Mouse (Mus musculus): ENCODE data around the gene Cnot11.

The Cnot11 gene

DNA sequence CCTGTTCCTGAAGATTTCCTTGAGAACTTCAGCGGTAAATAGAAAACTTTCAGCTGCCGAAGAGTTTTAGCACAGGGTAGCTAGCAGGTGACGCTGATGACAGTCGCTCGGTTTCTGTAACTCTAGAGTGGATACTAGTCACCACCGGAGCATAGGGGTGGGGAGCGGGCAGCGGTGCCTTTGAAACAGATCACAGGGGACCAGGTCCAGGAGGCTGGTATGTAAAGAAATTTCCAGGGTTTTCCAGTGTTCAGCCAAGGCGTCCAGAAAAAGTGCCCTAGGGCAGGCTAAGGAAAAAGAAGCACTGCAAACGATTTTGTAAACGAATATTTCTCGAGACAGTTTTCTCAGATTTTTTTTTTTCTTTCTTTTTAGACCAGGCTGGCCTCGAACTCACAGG, at the start of gene Cnot11:
Gene Cnot11 (plus strand): TSS at position 162 of the 400 bp plus-strand sequence.
- no peak for DNase-seq (ENCODE audit: low spot score in 2 of 2)

DNA sequence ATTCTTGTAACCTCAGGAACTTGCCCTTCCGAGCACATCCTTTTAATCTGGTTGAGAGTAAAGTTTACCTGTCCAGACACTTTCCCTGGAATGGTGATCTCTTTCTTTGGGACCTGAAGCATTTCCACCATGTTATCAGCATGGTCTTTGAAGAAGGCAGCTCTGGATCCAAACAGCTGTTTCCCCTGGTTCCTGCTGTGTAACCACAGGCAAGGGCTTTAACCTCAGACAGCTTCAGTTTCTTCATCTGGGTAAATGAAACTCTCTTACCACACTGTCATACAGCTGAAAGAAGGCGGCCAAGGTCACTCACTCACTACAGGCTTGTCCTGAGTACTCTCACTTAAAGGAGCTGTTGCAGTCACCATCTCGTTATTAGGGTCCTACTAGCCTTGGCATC, 47.4 kb upstream of the Cnot11 start:
- DNase-seq (ENCODE audit: low spot score in 2 of 2), result no peak

DNA sequence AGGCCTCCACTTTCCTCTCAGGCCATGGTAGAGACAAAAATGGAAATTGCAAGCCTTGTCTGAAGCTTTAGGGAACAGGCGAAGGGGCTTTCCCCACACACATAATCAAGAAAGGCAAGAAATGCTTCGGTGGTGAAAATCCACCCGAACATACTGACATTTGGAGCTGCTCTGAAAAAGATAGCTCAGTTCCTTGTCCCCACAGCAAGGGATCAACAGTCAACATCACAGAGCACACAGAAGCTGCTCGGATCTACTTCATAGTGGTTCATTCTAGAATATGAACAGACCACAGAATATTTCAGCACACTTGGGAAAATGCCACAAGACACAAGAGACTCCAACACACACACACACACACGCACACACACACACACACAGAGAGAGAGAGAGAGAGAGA, 41.6 kb upstream of the Cnot11 start:
- DNase-seq (ENCODE audit: low spot score in 2 of 2), result no peak

DNA sequence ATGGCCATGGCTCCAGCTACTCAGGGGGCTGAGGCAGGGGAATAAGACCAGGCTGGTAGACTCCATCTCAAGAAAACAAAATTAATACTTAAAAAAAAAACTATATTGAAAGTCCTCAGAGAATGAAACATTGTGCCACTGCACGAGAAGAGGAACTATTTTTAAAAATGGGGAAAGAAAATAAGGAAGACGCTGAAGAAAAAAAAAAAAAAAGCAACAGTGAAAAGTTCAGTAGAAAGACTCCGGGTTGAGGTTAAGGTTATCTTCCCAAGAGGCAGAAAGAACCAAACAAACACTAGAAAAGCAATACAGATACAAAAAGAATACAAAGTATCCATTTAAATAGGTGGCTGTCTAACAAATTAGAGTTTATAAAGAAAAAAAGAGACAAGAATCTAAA, 41.1 kb upstream of the Cnot11 start:
- no peak for DNase-seq (ENCODE audit: low spot score in 2 of 2)

DNA sequence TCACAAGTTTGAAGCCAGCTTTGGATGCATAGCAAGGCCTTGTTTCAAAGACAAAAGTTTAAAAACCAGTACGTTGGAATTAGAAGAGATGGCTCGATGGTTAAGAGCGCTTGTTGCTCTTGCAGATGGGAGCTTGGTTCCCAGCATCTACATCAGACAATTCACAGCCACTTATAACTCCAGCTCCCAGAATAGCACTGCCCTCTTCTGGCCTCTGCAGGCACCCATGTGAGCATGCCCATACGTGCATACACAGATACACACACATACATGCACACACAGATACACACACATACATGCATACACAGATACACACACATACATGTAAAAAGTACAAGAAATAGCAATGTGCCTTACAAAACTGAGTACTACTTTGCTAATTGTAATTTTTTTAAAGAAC, 37.8 kb upstream of the Cnot11 start:
- DNase-seq (ENCODE audit: low spot score in 2 of 2), result no peak

DNA sequence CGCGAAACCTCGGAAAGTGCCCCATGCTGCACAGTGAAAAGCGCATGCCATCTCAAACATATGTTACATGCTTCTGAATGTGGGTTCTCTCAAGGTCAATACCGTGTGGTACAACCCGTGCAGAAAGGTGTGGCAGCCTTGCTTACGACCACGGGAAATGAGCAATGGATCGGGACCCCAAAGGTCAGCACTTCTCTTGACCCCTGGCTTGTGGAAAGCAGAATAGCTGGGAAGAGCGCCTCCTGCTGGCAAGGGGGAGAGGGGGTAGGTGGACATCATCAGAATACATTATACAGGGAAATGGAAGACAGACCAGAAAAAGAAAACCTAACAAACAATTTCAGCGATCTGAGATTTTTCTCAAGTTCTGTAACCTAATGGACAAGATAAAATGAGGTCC, 37.0 kb upstream of the Cnot11 start:
- DNase-seq (ENCODE audit: low spot score in 2 of 2), result no peak

DNA sequence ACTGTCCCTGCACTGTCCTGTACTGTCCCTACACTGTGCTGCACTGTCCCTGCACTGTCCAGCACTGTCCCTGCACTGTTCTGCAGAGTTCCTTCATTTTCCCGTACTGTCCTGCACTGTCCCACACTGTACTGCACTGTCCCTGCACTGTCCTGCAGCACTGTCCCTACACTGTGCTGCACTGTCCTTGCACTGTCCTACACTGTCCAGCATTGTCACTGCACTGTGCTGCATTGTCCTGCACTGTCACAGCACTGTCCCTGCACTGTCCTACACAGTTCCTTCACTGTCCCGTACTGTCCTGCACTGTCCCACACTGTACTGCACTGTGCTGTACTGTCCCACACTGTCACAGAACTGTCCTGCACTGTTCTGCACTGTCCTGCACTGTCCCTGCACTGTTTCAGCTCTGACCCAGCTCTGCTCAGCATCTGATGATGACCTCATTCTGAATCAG, 35.3 kb upstream of the Cnot11 start:
- DNase-seq (ENCODE audit: low spot score in 2 of 2), result no peak

DNA sequence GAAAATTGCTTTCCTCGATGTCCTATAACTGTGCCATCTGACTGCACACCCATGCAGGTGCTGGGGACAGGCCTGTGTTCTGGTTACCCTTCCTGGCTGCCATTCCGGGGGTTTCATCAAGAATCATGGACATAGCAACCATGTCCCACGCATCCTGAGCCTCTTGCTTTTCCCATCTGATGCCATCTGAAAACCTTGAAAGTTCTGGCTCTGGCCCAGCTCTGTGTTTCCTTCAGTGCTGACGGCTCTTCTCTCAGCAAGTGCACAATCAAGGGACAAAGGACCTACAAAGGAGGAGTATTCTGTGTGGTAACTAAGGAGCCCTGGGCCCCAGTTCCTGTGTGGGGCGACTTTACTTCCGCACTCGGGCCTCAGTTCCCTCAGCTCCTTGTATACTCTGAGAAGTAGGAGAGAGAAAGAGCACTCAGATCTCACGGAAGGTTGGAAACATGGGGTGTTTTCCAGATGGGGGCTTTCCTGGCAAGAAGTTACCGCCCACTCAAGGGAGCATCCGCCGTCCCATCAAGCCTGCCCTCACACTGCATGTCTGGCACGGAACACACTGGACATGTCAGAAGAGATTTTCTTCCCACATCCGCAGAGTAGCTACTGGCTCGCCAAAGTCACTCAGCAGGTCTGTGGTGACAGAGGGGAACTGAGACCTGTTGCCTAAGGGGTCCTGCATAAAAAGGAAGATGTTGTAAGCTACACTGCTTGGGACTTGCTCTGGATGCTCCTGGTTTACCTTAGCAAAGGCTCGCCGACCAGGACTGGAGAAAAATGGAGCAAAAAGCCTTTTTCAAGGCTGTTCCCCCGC, 31.8 kb upstream of the Cnot11 start:
- DNase-seq (ENCODE audit: low spot score in 2 of 2), result no peak

DNA sequence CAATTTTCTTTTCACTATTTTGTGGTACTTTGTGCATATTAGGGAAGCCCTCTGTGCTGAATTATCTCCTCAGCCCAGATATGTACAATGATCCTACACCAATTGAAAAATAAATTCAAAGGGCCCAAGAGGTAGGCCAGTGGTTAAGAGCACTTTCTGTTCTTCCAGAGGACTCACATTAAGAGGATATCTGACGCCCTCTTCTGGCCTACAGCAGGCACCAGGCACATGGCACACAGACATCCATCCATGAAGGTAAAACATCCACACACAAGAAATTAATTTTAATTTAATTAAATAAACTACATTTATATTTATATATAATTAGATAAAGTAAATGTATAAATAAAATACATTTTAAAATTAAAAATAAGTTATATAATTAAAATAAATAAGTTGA, 30.5 kb upstream of the Cnot11 start:
- DNase-seq (ENCODE audit: low spot score in 2 of 2), result no peak

DNA sequence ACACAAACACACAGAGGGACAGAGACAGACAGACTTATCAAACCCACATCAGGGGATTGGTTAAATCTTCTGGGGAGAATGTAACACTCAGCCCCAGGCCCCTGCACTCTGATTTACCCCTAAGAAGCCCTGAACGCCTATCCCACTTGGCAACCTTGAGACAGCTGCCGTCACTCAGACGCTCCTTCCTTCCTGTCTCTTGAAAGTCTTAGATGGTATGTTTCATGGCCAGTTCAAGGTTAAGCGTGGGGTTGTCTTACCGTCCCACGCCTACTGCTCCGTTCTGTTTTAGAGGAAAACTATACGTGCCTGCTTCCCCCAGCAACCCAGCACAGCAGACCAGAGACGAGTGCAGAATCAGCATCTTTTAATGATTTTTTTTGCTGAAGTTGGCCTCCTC, 29.2 kb upstream of the Cnot11 start:
- DNase-seq (ENCODE audit: low spot score in 2 of 2), result no peak

DNA sequence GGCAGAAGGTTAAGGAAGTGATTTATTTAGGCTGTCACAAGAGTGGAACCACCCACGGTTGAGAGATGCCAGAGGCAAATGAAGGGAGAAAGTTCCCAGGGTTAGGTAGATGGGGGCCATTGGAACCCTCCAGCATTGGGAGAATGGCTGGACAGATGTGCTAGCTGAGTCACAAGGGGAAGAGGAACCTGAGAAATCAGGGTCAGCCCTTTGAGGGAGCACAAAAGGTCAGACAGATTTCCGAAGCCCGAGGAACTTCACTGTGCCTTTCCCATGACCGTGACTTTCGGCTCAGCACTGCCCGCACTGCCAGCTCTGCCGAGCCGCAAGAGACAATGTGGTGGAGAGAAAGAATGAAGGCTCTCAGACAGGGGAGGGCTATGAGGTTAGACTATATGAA, 23.0 kb upstream of the Cnot11 start:
- no peak for DNase-seq (ENCODE audit: low spot score in 2 of 2)

DNA sequence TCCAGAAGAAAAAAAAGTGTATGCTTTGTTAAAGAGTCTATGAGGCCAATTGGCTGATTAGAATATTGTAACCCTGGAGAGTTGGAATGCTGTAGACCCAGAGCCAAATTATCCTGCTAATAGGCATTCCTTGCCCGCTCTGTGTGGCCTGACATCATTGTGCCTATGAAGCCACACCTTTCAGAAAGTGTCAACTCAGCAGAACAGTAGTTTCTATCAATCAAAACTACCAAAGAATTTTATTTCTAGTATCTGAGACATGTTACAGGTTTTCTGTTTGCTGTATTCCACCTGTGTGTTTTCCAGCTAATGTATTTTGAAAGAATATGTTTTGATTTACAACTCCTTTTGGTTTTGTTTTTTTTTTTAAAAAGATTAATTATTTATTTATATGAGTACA, 22.6 kb upstream of the Cnot11 start:
- no peak for DNase-seq (ENCODE audit: low spot score in 2 of 2)

DNA sequence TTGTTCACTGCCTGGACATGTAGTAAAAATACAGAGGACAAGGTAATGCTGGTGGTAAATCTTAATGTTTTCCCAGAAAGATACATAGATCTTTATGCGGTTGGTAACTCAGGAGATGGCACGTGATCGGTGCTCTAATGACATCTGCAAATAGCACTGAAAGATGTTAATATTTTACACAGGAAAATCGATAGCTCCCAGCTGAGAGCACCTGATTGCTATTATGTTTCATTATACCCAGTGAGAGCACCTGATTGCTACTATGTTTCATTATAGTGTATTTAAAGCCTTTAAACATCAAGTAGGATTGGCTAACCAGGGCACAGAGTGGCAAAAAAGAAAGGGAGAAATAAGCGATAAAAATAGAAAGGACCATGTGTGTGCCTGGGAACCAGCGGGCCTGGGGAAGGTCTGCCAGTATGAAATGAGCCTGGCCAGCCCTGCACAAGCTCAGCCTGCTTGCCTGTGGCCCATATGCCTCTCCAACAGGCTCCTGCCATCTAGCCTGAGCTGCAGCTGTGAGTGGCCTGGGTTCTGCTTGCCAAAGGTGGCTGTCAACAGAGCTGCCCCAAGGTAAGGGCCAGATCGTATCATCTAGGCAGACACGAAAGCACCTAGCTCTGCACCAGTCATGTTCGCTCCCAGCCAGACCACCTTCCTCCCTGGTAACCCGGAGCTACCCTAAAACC, 19.3 kb upstream of the Cnot11 start:
- DNase-seq (ENCODE audit: low spot score in 2 of 2), result no peak

DNA sequence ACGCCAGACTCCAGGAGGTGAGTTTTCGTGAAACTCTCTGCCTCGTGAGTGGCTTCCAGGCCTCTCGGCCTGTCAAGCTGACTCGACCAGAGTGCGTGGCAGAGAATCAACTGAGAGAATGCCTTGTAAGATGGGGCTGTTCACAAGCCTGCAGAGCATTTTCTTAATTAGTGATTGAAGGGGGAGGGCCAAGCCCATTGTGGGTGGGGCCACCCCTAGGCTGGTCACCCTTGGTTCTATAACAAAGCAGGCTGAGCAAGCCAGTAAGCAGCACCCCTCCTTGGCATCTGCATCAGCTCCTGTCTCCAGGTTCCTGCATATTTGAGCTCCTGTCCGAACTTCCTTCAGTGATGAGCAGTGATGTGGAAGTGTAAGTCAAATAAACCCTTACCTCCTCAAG, 13.5 kb upstream of the Cnot11 start:
- DNase-seq (ENCODE audit: low spot score in 2 of 2), result no peak

DNA sequence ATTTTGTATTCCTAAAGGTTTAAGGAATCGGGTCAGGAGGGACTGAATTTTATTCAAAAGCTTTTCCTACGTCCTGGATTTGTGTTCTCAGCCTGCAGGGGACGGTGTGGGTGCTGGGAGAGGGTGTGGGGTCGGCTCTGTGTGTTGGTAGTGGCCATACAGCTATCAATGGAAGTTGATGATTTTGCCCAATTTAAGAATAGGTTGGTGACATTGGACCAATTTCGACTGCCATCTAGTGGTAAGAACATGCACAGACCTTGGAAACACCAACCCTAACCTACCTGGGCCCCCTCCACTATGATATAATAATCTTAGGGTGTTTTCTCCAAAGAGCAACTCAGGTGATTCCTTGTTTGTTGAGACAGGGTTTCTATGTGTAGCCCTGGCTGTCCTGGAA, 12.3 kb upstream of the Cnot11 start:
- no peak for DNase-seq (ENCODE audit: low spot score in 2 of 2)

DNA sequence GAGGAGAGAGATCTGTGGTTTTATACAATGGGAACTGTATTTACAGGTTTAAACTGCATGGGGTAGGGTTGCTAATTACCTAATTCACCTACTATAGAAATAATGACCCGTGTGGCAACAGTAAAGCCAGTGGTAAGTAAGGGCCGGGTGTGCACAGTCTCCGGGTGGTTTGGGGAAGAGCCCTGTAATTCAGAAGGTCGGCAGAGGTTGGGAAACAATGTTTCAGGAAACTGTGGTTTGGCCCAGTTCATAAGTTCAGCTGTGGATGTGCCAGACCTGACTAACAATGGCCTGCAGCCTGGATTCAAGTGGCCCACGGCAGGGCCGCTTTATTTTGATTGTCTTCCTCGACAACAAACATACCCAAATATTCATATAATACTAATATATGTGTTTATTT, 9.0 kb upstream of the Cnot11 start:
- no peak for DNase-seq (ENCODE audit: low spot score in 2 of 2)

DNA sequence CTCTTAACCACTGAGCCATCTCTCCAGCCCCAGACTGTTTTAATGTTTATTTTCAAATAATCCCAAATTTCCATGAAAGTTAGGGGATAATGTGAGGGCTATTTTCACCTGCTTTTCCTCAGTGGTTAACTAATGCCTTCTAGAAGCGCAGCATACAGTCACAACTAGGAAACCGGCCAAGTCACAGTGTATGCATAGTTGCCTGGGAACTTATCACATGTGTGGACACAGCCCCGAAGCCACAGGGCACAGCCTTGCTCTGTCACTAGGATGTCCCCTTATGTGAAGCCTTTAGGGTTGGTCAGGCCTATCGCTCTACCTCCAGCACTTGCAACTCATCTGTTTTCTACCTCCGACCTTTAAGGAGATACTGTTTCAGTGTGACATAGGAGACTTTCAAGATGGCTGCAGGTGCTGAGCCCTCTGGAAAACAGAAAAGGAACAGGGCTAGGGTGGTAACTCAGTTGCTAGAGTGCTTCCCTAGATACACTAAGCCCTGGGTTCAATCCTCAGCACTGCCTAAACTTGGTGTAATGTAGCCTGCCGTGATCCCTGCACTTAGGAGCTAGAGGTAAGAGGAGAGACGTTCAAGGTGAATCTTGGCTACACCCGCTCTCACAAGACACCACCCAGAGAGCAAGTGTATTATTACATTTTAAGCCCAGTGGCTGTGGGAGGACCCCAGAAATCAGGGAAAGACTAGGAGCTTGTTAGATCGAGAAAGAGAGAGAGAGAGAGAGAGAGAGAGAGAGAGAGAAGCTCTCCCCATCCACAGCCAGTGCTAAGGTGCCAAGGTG, 8.2 kb upstream of the Cnot11 start:
- no peak for DNase-seq (ENCODE audit: low spot score in 2 of 2)

DNA sequence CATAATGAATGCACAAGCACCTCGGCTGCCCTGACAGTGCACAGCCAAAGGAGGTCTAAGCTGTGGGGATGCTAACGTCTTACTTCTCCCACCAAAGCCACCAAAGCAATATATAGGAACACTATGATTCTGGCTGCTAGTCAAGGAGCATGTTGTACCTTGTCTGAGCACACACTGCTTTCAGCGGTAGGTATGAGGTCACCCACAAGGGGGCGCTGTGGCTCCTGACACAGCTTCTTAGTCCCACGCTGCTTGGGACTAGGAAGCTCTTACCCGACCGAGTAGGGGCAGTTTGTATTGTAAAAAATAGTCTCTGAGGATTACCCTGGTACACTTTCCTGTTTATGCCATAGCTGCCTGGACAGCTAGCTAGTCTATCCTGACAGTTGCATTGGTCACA, 7.4 kb upstream of the Cnot11 start:
- peak; percentile 58 to 62 for DNase-seq (ENCODE audit: low spot score in 2 of 2)

DNA sequence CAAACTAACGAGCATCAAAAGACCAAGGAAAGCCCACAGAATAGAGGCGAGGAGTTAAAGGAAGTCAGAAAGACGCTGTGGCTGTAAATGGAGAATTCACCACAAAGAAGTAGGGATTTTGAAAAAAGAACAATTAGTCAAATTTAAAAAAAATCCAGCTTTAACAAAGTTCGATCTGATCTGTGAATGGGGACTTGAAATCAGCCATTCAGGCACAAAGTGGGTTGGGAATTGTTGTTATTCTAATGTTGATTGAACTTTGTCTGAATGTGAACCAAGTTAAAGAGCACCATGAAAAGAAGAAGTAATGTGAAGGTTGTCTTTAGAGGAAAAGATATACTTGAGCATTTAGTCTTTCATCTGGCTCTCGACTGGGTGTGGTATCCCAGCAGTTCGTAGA, 6.5 kb upstream of the Cnot11 start:
- no peak for DNase-seq (ENCODE audit: low spot score in 2 of 2)

DNA sequence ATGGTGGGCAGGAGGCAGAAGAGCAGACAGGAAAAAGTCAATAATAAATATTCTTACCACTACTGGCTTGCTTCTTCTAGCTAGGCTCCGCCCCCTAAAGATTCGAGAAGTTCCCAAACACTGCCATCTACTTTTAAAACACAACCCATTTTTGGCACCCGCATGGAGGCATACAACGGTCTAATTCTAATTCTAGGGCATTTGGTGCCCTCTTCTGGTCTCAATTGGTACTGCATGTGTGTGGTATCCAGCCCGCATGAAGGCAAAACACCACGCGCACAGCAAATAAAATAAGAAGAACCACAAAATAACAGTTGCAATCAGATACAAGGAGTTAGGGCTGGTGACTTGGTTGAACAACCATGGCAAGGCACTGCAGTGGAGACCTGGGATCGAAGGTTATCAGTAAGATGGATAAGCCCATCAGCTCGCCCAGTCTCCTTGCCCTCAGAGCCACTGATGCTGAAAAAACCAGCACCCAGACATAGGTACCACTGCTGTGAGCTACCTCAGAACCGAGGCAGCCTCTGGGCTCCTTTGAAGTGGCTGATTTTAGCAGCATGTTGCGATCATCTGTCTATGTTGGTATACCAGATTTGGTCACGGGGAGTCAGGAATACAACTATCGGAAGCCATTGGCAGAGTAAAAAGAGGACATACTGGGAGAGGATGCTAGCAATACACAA, 4.4 kb upstream of the Cnot11 start:
- DNase-seq (ENCODE audit: low spot score in 2 of 2), result peak; percentile 63 to 80

DNA sequence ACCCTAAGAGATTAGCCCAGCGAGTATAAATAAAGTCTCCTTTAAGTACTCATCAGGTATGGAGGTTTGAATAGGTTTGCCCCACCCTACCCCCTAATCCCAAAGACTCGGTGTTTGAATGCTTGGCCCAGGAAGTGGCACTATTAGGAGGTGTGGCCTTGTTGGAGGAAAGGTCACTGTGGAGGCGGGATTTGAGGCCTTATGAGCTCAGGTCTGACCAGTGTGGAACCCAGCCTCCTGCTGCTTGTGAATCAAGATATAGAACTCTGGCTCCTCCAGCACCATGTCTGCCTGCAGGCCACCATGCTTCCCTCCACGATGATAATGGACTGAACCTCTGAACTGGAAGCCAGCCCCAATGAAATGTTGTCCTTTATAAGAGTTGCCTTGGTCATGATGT, 3.8 kb upstream of the Cnot11 start:
- no peak for DNase-seq (ENCODE audit: low spot score in 2 of 2)

DNA sequence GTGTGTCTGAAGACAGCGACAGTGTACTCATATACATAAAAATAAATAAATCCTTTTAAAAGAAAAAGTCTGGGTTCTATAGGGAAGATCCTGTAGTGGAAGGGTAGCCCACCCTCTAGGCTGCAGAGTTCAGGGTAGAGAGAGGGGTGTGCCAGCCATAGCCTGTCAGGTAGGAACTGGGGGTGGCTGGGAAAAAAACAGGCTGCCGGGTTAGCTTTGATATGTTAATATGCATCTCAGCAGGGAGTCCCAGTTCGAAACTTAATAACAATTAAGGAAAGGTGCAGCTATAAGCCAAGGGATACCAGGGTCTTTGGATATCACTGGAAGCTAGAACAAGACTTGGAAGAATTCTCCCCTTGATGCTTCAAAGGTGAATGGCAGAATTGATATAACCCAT, 875 bp upstream of the Cnot11 start:
- DNase-seq (ENCODE audit: low spot score in 2 of 2), result no peak

Measured in frontal cortex, postnatal 25 days (tissue).